Mouse (Mus musculus) embryonic facial prominence, embryonic 12.5 days (tissue): ENCODE data around the gene Gm20661. TPM values are rescaled to one million over a fixed set of nuclear protein-coding genes. Genes with fewer than 3 reads are reported as not detected.

Source experiments
- ATAC-seq: fragments of 200-750 bp; cut with Nextera tagmentation; 2 replicates; pipeline ENCODE4 v1.8.0; 2017; ENCODE audit not compliant: insufficient number of reproducible peaks, insufficient read depth, low FRiP score, low TSS enrichment
- H3K27ac ChIP-seq: fragments of 300-500 bp; sonication (generic); 2 replicates; pipeline ENCODE4 v1.5.1; 2016; ENCODE audit warnings: mild to moderate bottlenecking
- H3K27me3 ChIP-seq: fragments of 300-500 bp; sonication (generic); 2 replicates; pipeline ENCODE4 v1.6.1; 2016; ENCODE audit warnings: mild to moderate bottlenecking, moderate library complexity
- H3K36me3 ChIP-seq: fragments of 300-500 bp; sonication (generic); 2 replicates; pipeline ENCODE4 v1.6.1; 2016; ENCODE audit warnings: mild to moderate bottlenecking
- H3K4me1 ChIP-seq: fragments of 300-500 bp; sonication (generic); 2 replicates; pipeline ENCODE4 v1.6.1; 2016
- H3K4me2 ChIP-seq: fragments of 300-500 bp; sonication (generic); replicated peaks from 2 replicates; pipeline ENCODE4 v1.6.1; 2016; ENCODE audit warnings: mild to moderate bottlenecking, moderate library complexity
- H3K4me3 ChIP-seq: fragments of 300-500 bp; sonication (generic); 2 replicates; pipeline ENCODE4 v1.5.1; 2016; ENCODE audit warnings: mild to moderate bottlenecking
- H3K9ac ChIP-seq: fragments of 300-500 bp; sonication (generic); 2 replicates; pipeline ENCODE4 v1.6.1; 2016; ENCODE audit warnings: mild to moderate bottlenecking, moderate library complexity
- H3K9me3 ChIP-seq: fragments of 300-500 bp; sonication (generic); 2 replicates; pipeline ENCODE4 v1.6.1; 2016; ENCODE audit warnings: mild to moderate bottlenecking, moderate library complexity
- WGBS: fragments of 180-500 bp; shearing (Covaris S2); methylation state at CpG from one replicate; pipeline ENCODE4 v1.1.7; 2016; 5-methylcytosine and 5-hydroxymethylcytosine counted together
- polyA plus RNA-seq: library from polyadenylated mRNA; unstranded; fragments of >200 nt; fragmentation: Nextera tagmentation; extraction: Ambion mirVana; gene quantifications from 2 replicates; pipeline ENCODE4 v1.2.1, GENCODE M21; 2016

The Gm20661 gene
- polyA plus RNA-seq, 1 experiment from 2014 or later = 8.8 TPM

DNA sequence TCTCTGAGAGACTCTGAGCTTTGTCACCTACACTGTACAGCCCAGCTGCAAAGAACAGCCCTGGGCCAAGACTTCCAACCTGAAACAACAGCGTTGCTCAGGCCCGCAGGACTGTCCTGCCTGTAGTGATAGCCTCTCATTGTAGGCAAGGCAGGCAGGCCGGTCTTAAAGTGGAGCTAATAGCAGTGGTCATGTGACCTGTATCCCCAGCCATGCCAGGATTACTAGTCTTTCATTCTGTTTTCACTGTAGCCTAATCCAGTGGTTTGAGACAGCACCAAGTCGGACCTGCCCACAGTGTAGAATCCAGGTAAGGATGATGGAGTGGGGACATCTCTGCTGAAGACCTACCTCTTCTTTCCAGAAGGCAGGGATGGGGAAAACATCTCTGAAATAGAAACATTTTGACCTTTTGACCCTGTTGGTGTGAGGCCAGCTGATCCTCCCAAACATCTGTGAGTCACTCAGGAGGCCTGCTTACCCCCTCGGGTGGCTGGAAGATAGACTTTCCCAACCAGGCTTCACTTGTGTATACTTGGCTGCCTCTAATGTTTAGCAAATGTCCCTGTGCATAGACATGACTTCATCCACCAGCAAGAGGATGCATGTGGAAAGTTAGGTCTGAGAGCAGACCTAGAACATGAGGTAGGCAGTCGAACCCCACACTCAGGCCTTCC is 27.1 kb upstream of the Gm20661 start:
- no peak for ATAC-seq
- no peak overlapping the region for H3K27ac ChIP-seq

DNA sequence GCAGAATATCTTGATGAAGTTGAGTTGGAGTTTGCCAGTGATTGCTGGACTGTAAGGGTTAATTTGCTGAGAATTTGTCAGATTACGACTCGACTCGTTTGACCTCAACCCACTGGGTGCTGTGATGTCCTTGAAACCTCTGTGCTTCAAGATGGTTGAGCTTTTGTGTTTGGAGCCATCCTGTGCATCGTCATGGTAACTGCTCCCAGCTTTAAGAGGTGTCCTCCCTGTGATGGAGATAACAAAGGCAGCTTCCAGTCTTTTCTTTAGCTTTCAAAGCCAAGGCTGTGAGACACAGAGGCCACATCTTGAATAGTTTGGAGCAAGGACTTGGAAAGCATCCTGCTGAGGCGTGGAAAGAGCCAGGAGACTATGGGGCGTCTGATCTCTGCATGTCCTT is 25.7 kb upstream of the Gm20661 start:
- Histone ChIP-seq H3K27me3 (no peaks in the 10 kb centered on the region), H3K4me1 (no peaks in the 10 kb centered on the region), H3K4me2 (no peak overlapping the region), H3K9me3 (no peaks in the 10 kb centered on the region), H3K27ac (no peak overlapping the region), H3K4me3 (no peak overlapping the region), H3K9ac (no peak overlapping the region), H3K36me3 (peaks cover 50% of the 10 kb centered on the region)
- no peak for ATAC-seq
- WGBS = 66% methylated on average over 6 of the region's 6 CpGs

More for the DNA sequence above, 27.1 kb upstream of the Gm20661 start:
- H3K4me2 ChIP-seq = no peak overlapping the region
- peaks cover 36% of the 10 kb centered on the region for H3K36me3 ChIP-seq
- WGBS = 70% methylated on average over 6 of the region's 6 CpGs
- no peak overlapping the region for H3K4me3 ChIP-seq
- H3K9me3 ChIP-seq = no peaks in the 10 kb centered on the region
- H3K4me1 ChIP-seq = peaks cover 9% of the 10 kb centered on the region
- H3K27me3 ChIP-seq = no peaks in the 10 kb centered on the region
- H3K9ac ChIP-seq = no peak overlapping the region

DNA sequence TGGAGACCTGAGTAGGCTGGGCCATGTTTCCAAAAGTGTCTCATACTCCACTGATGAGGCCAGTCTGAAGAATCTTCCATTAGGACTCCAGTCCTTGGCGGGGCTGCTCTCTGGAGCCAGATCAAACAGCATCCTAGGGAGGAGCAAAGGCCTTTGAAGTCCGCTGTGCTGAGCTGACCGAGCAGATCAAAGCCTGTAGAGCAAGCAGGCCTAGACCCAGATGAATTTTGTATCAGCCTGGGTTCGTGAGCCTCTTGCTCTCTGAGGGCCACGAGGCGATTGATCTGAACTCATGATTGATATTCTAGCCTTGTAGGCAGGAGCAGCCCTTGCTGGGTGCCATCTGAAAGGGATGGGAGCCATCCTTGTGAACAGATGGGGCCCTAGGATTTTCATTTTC is 23.0 kb upstream of the Gm20661 start:
- no peak overlapping the region for H3K4me2 ChIP-seq
- no peak for ATAC-seq
- no peak overlapping the region for H3K4me3 ChIP-seq
- peaks cover 55% of the 10 kb centered on the region for H3K36me3 ChIP-seq
- H3K27ac ChIP-seq = no peak overlapping the region
- WGBS = 76% methylated on average over 6 of the region's 6 CpGs
- H3K9ac ChIP-seq = no peak overlapping the region
- no peaks in the 10 kb centered on the region for H3K4me1 ChIP-seq
- H3K9me3 ChIP-seq = no peaks in the 10 kb centered on the region
- no peaks in the 10 kb centered on the region for H3K27me3 ChIP-seq

DNA sequence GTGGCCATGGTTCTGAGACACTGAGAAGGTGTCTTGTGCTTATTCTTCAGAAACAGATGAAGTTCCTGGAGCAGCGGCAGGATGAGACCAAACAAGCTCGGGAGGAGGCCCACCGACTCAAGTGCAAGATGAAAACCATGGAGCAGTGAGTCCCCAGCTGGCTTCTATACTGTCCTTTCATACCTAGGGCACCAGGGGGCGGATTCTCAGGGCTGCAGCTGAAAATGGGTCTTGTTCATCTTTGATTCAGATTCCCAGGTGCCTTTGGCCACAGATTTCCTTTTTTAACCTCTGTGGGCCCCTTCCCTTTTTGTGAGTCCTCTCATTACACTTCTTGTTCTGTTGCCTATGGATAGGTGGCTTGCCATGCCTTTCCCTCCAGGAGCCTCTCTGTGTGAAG is 21.9 kb upstream of the Gm20661 start:
- 70% methylated on average over 4 of the region's 4 CpGs for WGBS
- Histone ChIP-seq H3K27ac (no peak overlapping the region), H3K9me3 (no peaks in the 10 kb centered on the region), H3K9ac (no peak overlapping the region), H3K27me3 (no peaks in the 10 kb centered on the region), H3K4me3 (no peak overlapping the region), H3K36me3 (peaks cover 54% of the 10 kb centered on the region), H3K4me1 (no peaks in the 10 kb centered on the region), H3K4me2 (no peak overlapping the region)
- no peak for ATAC-seq

DNA sequence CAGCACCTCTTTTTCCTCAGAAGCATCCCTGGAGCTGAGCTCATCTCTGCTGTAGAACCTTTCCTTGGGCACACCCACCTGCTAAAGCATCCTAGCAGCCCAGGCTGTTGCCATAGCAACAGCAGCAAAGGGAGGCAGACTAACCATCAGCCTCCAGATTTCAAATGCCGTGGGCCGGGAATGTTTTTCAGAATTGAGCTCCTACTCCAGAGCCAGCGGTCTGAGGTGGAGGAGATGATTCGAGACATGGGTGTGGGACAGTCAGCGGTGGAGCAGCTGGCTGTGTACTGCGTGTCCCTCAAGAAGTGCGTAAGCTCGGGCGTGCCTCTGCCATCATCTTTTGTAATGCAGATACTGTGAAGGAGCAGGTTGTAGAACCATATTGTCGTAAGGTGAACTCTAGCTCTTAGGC is 21.5 kb upstream of the Gm20661 start:
- H3K9ac ChIP-seq = no peak overlapping the region
- H3K4me3 ChIP-seq = no peak overlapping the region
- peaks cover 53% of the 10 kb centered on the region for H3K36me3 ChIP-seq
- no peaks in the 10 kb centered on the region for H3K9me3 ChIP-seq
- no peaks in the 10 kb centered on the region for H3K27me3 ChIP-seq
- ATAC-seq = no peak
- 90% methylated on average over 10 of the region's 10 CpGs for WGBS
- no peak overlapping the region for H3K4me2 ChIP-seq
- H3K27ac ChIP-seq = no peak overlapping the region
- H3K4me1 ChIP-seq = no peaks in the 10 kb centered on the region

DNA sequence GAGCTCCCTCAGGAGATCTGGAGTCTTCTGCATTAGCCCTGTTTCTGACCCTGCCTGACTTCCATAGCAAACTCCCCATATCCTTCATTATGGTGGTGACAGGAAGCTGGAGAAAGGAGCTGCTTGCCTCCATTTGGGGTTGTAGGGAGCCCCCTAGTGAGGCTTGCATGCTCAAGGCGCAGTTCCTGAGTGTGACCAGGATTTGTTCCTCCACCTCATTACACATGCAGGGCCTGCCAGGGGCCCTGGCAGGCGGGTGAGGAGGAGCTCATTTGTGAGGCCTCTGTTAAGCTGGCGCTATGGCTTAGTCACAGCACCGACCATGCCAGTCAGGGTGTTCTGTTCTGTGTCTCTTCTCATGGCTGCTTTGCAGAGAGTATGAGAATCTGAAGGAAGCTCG is 21.0 kb upstream of the Gm20661 start:
- Histone ChIP-seq H3K4me3 (no peak overlapping the region), H3K9ac (no peak overlapping the region), H3K27me3 (no peaks in the 10 kb centered on the region), H3K4me1 (no peaks in the 10 kb centered on the region), H3K9me3 (no peaks in the 10 kb centered on the region), H3K27ac (no peak overlapping the region), H3K36me3 (peaks cover 56% of the 10 kb centered on the region), H3K4me2 (no peak overlapping the region)
- no peak for ATAC-seq
- 63% methylated on average over 5 of the region's 5 CpGs for WGBS

DNA sequence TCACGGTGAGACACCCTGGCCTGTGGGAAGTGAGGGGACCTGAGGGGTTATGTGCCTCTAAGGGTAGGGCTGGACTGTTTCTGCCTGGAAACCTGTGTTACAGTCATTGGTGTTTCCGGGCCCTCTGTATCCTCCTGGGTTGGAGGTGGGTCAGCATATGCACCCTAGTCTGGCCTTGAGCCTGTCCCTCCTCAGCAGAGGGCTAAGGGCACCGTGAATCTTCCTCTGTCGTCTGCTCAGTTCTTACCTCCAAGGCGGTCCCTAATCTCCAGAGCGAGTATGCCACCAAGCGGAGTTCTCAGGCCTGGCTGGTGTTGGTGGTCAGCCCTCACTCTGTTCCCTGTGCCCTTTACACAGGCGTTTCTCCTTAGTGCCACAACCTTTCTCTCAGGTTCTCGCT is 19.9 kb upstream of the Gm20661 start:
- H3K36me3 ChIP-seq = peaks cover 51% of the 10 kb centered on the region
- no peak overlapping the region for H3K4me2 ChIP-seq
- ATAC-seq = no peak
- no peaks in the 10 kb centered on the region for H3K4me1 ChIP-seq
- WGBS = 89% methylated on average over 9 of the region's 9 CpGs
- H3K9ac ChIP-seq = no peak overlapping the region
- no peak overlapping the region for H3K4me3 ChIP-seq
- no peaks in the 10 kb centered on the region for H3K27me3 ChIP-seq
- no peaks in the 10 kb centered on the region for H3K9me3 ChIP-seq
- no peak overlapping the region for H3K27ac ChIP-seq

DNA sequence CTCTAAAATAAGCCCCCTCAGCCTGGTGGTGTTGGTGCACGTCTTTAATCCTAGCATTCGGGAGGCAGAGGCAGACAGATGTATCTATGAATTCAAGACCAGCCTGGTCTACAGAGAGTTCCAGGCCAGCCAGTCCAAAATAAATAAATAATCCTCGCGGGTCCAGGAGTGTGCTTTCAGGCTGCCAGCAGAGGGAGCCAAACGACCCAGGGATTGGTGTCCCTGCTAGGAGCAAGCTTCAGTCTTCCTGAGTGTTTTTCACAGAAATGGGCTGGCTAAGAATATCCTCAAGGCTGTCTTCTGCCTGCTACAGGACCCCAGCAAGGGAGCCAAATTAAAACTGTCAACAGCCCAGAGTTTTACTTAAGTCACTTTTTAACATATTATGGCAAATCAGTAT is 19.2 kb upstream of the Gm20661 start:
- H3K4me2 ChIP-seq = no peak overlapping the region
- H3K27ac ChIP-seq = no peak overlapping the region
- no peak overlapping the region for H3K9ac ChIP-seq
- no peak for ATAC-seq
- no peak overlapping the region for H3K4me3 ChIP-seq
- WGBS = 18% methylated on average over 5 of the region's 5 CpGs
- no peaks in the 10 kb centered on the region for H3K4me1 ChIP-seq
- no peaks in the 10 kb centered on the region for H3K9me3 ChIP-seq
- peaks cover 50% of the 10 kb centered on the region for H3K36me3 ChIP-seq
- no peaks in the 10 kb centered on the region for H3K27me3 ChIP-seq

DNA sequence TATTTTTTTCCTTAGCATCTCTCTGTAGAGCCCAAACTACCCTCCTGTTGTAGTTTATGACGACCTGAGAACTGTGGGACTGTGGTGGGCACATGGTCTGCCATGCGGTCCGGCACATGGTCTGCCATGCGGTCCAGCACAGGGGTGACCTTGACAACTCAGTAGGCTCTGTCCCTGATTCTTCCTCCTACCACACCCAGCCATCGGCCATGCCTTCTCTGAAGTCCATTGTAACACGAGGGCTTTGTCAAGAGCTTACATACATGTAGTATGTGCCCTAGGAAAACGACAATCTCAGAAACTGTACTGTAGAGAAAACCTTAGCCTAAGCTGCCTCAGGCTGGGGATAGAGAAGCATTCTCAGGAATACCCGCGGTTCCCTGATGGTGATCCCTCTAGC is 18.2 kb upstream of the Gm20661 start:
- Histone ChIP-seq H3K4me3 (no peak overlapping the region), H3K36me3 (peaks cover 48% of the 10 kb centered on the region), H3K4me2 (no peak overlapping the region), H3K27me3 (no peaks in the 10 kb centered on the region), H3K4me1 (no peaks in the 10 kb centered on the region), H3K9me3 (no peaks in the 10 kb centered on the region), H3K27ac (no peak overlapping the region), H3K9ac (no peak overlapping the region)
- 89% methylated on average over 9 of the region's 9 CpGs for WGBS
- ATAC-seq = no peak

DNA sequence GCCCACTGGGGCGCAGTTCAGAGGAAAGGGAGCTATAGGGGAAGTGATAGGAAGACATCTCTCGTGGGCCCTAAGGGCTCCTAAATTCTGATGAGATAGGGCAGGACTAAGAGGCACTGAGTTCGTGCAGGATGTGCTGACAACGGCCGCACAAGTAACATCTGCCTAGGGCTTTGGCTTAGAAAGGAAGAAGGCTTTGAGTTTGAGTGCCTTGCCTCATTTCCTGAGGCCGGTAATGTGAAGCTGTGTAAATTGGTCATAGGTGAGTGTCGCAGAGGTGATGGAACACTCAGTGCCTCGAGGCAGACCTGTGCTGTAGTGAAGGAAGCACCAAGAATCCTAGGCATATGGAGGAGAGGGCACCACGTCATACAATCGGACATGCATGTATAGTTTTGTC is 16.2 kb upstream of the Gm20661 start:
- Histone ChIP-seq H3K9ac (no peak overlapping the region), H3K27ac (no peak overlapping the region), H3K27me3 (no peaks in the 10 kb centered on the region), H3K9me3 (no peaks in the 10 kb centered on the region), H3K4me1 (no peaks in the 10 kb centered on the region), H3K36me3 (peaks cover 44% of the 10 kb centered on the region), H3K4me3 (no peak overlapping the region), H3K4me2 (no peak overlapping the region)
- no peak for ATAC-seq
- 86% methylated on average over 10 of the region's 10 CpGs for WGBS

DNA sequence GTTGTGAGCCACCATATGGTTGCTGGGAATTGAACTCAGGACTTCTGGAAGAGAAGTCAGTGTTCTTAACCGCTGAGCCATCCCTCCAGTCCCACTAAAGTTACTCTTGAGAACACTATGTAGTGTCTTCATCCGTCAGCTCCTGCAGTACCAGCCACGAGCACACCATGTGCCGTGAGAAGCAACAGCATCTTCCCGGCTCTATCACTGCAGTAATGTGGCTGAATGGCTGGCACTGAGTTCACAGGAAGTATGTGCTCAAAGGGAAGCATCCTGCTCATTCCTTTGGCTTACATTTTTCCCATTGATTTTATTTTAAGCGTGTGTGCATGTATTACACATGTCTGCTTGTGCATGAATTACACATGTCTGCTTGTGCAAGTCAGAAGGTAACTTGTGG is 15.4 kb upstream of the Gm20661 start:
- 84% methylated on average over 6 of the region's 6 CpGs for WGBS
- ATAC-seq = no peak
- no peaks in the 10 kb centered on the region for H3K4me1 ChIP-seq
- no peaks in the 10 kb centered on the region for H3K9me3 ChIP-seq
- no peaks in the 10 kb centered on the region for H3K27me3 ChIP-seq
- H3K4me3 ChIP-seq = no peak overlapping the region
- no peak overlapping the region for H3K27ac ChIP-seq
- H3K9ac ChIP-seq = no peak overlapping the region
- no peak overlapping the region for H3K4me2 ChIP-seq
- H3K36me3 ChIP-seq = peaks cover 40% of the 10 kb centered on the region

DNA sequence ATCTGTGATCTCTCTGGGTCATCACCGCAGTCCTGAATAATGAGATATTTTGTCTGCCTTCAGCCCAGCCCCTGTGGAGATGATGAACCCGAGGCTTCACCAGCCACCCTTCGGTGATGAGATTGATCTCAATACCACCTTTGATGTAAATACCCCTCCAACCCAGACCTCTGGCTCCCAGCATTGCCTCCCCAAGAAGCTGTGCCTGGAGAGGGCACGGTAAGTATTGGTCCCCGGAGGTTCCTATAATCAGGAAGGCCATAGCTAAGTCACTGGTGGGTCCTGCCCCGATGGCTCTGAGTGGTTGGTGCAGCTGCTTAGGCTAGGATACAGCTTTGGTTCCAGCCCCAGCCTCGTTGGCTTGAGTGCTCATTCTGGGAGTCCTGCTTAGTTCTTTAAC is 14.3 kb upstream of the Gm20661 start:
- H3K9me3 ChIP-seq = no peaks in the 10 kb centered on the region
- no peak overlapping the region for H3K27ac ChIP-seq
- H3K36me3 ChIP-seq = peaks cover 39% of the 10 kb centered on the region
- 89% methylated on average over 7 of the region's 7 CpGs for WGBS
- no peak overlapping the region for H3K9ac ChIP-seq
- H3K4me3 ChIP-seq = no peak overlapping the region
- H3K4me1 ChIP-seq = no peaks in the 10 kb centered on the region
- no peak for ATAC-seq
- no peaks in the 10 kb centered on the region for H3K27me3 ChIP-seq
- H3K4me2 ChIP-seq = no peak overlapping the region

DNA sequence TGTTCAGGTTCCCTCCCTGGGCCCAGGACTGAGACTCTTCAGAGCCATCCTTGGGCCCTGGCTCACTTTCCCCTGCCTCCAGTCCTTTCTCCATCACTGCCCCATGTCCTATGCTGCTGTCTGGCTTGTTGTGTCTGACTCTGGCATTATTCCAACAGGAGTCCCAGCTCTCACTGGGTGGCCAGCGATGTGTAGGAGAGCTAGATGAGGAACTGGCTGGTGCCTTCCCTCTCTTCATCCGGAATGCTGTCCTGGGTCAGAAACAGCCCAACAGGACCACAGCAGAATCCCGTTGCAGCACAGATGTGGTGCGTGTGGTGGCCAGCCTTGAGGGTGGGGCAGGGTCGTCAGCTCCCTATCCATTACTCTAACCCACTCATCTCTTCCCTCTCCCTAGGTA is 12.5 kb upstream of the Gm20661 start:
- Histone ChIP-seq H3K9me3 (no peaks in the 10 kb centered on the region), H3K4me3 (no peak overlapping the region), H3K4me2 (no peak overlapping the region), H3K27me3 (no peaks in the 10 kb centered on the region), H3K9ac (no peak overlapping the region), H3K27ac (no peak overlapping the region), H3K36me3 (peaks cover 39% of the 10 kb centered on the region), H3K4me1 (no peaks in the 10 kb centered on the region)
- no peak for ATAC-seq
- 95% methylated on average over 5 of the region's 5 CpGs for WGBS
